Mouse (Mus musculus) G1E-ER4 (cell line): ENCODE data around the gene Fkbp15. TPM values are rescaled to one million over a fixed set of nuclear protein-coding genes. Genes with fewer than 3 reads are reported as not detected.

Experiments used
- GATA1 ChIP-seq: IDR thresholded peaks from one replicate; pipeline ENCODE4 v1.8.0; 2012; ENCODE audit warnings: low read length, inconsistent platforms
- polyA plus RNA-seq: library from polyadenylated mRNA; stranded (reverse); fragments of >175 nt; gene quantifications from 2 replicates; pipeline ENCODE4 v1.2.3, GENCODE M21; 2012

Gene Fkbp15
- polyA plus RNA-seq, 1 experiment: 15.9 TPM

DNA sequence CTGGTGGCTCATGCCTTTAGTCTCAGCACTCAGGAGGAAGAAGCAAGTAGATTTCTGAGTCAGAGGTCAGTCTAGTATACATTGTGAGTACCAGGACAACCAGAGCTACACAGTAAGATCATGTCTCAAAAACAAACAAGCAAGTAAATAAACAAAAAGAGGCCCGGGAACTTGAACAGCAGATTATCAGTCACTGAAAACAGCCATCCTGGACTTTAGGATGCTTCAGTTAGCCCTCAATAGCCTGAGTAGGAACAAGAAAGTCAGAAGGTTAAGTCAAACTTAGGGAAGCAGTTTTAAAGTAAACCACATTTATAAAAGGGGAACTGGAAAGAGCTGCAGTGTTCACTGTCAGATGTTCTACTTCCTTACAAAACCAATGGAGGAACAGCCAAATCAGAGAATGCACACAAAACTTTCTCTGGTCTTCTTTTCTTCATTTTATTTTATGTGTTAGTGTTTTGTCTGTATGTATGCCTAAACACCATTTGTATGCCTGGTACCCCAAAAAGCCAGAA, 2.7 kb downstream of the Fkbp15 start:
- TF ChIP-seq GATA1: no peak

DNA sequence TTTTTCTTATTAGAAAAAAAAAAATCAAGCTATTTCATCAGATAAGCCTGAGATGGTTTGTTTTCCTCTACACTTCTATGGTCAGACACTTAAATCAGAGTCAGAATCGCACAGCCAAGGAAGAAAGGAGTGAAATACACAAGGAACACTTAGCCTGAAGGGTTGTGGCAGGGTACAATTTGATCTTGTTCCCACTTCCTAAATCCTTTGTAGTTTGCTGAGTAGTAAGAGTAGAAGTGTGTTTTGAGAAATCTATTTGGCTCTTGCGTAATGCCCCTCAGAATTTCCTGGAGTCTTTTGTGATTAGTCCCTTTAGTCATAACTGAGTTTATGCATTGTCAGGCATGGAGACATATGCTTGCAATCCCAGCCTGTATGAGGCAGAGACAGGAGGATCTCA, 11.0 kb downstream of the Fkbp15 start:
- no peak for TF ChIP-seq GATA1

DNA sequence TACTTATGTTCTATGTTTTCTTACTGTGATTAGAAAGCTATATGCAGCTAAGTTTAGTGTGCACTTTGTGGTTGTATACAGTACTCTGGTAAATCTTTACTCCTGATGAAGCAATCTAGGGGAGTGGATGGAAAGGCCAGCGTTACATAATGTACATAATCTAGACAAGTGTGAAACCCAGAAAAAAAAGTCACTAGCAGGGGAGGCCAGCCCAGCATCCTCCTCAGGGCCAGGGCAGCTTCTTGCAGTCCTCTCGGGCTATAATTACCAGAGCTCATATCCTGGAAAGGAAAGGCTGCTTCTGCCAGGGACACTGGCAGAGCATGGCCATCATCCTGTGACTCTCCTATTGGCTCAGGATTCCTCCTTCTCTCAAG, 12.0 kb downstream of the Fkbp15 start:
- TF ChIP-seq GATA1: no peak

DNA sequence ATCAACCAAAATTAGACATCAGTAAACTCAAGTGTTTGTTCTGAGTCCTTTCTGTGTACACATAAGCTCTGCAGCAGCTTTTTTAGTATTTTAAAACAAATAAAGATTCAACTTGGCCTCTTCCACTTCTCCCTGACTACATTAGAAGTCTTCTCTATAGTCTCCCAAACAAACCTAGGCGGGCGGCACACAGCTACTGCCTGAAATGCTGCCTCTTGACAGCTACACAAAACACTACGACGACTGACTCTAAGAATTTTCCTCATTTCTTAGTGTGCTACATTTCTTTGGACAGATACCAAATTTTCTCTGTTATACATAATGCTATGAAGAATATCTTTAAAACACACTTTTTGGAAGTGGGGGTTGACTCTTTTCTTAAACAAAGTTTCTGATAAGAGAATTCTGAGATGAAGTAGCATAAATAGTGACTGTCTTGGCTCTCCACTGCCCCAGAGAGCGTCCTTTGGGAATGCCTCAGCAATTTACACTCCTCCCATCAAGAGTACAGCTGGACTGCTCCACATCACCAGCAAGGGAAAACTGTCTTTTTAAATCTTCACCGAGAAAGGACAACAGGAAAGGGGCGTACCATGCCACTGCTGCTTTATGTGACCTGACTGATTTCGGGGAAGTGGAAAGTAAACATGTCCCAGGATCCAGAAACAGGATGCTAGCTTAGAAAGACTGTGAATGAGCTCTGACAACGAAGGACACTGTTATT, 12.6 kb downstream of the Fkbp15 start:
- no peak for TF ChIP-seq GATA1

DNA sequence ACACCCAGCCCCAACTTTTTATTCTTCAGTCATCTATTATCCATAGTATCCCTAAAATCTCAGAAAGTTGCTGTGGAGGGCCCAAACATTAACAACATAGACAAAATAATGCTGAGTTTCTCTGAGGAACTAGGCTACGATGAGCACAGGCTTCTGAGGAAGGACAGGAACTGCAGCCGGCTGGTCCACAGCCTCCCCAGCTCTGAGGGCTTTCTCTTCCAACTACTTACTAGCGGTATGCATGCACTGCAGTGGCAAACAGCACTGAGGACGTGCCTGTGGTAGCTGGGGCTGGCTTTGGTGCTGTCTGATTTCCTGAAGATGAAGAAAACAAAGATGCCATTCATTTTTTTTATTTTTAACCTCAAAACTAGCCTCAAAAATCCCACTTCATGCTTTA, 14.5 kb downstream of the Fkbp15 start:
- no peak for TF ChIP-seq GATA1

DNA sequence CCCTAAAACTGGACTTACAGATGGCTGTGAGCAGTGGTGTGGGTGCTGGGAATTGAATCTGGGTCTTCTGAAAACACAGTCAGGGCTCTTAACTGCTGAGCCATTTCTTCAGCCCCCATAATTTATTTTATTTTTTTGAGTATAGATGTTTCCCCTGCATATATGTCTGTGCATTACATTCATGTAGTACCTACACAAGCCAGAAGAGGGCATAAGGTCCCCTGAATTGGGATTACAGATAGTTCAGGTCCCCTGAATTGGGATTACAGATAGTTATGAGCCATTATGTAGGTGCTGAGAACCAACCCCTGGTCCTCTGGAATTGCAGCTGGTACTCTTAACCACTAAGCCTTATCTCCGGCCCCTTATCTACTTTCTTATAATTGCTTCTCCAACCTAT, 16.3 kb downstream of the Fkbp15 start:
- TF ChIP-seq GATA1: no peak

DNA sequence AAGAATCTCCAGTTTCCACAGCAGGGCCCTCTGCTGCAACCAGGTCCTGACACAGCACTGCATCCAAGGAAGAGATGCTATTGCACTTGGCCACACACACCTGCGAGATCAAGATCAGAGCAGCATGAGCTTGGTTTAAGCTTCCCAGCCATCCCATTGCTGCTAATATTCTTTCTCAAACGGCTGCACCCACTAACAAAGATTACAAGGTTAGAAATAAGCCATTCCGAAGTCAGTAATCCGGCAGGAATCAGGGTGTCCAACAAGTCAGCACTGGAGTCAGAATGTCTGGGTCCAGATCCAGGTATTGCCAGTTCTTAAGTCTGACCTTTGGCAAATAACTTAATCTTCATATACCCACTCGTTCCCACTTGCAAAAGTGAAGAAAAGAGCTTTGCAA, 21.8 kb downstream of the Fkbp15 start:
- TF ChIP-seq GATA1: no peak

DNA sequence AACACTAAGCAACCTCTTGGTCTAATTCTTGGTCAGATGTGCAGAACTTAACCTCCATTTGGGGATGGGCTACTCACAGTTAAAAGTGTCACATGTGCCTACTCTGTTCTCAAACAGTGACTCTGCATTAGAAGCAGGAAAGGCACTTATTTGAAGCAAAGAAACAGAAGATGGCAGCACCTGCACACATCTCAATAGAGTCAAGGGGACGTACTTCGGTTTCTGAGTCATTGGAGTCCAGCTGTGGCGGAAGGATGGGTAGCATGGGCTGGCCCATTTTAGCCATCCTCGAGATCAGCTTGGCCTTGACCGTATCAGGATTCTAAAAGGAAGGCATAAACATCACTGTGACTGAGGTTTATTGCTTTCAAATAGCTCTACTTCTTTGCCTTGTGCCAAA, 28.4 kb downstream of the Fkbp15 start:
- TF ChIP-seq GATA1: no peak

DNA sequence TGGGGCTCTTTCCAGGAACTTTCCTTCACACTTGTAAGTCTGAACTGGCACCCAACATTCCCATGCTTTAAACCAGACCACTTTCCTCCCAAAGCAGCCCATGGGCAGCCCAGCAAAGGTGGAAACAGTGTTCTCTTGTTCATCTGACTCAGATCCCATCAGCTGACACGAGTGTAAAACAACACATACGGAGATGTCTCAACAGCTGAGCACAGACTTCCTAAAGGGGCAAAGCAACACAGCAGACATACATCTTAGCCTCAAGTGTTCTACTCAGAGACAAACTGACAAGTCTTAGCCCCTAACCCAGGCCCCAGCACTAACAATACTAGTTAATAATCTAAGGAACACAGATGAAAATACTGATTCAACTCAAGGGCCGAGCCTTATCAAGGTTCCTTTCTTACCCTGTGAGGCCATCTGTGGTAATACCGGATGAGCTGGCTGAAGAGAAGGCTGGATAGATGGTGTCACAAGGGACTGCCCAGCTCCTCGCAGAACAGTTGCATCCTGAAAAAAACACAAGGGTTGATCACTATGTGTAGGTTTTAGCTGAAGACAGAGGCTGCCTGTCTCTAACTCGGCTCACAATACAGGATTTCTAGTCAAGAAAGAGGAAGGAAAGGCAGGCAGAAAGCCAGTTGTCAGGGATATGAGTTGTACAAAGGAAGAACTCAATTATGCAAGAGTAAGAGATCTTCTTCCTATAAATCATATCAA, 31.2 kb downstream of the Fkbp15 start:
- TF ChIP-seq GATA1: no peak

DNA sequence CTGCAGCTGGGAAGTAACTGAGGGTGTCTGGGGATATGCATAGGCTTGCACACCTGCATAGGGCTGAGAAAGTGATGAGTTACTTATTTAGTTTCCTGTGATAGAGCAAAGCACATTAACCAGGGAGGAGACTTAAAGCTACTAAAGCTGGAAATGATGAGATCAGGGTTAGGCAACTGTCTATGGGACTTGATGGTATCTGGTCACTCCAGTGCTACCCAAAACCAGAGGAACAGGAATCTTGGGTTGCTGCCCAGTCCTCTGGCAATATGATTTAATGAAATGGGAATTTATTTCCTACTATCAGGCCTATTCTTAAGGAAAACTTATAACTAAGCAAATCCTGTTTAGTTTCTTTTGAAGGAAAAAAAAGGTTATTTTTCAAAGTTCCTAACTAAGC, 34.2 kb downstream of the Fkbp15 start:
- no peak for TF ChIP-seq GATA1

DNA sequence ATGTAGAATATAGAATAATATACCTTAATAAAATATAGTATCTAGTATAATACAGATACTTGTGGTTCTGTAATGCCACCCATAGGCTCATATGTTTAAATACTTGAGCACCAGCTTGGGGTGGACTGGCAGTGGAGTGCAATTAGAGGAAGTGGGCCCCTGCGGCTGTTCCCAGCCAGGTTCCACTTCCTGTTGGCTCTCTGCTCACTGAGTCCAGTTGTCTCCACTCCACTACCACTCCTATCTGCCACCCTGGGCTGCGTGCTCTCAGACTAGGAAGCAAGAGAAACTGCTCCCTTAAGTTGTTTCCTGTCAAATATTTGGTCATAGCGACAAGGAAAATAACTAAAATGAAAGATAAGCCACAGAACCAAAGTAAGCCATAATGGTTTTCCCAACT, 37.7 kb downstream of the Fkbp15 start:
- no peak for TF ChIP-seq GATA1

DNA sequence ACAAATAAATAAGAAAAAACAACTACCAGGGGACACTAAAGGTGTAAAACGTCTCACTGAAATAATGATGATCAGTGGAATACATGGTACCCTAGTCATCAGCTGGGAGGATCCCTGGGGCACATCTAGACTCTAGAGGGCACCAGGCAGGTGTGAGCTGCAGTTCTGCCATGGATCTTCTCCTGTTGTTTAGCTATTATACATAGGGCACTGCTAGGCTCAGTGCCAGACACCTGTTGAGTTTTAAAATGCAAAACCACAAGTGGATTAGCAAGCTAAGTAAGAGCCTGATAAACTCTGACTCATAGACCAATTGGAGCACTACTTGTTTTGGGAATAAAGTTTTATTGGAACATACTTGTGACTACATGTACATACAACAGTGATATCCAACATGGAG, 42.1 kb downstream of the Fkbp15 start:
- no peak for TF ChIP-seq GATA1

DNA sequence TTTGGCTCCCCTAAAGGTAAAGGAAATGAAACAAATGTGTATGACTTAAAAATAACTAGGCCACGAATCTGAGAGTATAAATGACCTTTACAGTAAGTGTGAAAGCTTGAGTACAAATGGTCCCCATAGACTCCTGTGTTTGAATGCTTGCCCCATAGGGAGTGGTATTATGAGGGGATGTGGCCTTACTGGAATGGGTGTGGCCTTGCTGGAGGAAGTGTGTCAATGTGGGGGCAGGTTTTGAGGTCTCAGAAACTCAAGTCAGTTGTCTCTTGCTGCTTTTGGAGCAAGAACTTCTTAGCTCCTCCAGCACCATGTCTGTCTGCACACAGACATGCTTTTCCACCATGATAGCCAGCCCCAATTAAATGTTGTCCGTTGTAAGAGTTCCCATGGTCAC, 43.9 kb downstream of the Fkbp15 start:
- TF ChIP-seq GATA1: no peak

DNA sequence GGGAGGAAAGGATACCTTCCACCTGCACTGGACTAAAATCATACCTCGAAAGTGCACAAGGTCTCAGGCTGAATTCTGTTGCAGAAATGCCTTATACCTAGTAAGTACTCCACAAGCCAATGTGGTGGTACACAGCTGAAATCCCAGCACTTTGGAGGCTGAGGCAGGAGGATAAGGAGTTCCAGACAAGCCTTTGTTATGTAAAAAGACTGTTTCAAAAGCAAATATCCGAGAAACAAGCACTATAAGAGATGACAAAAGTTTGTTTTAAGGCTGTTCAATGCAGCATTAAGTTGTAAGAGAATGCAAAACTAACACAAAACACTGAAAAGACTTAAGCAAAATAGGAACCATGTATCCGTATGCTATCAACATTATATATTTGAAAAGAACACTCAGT, 45.8 kb downstream of the Fkbp15 start:
- TF ChIP-seq GATA1: no peak

DNA sequence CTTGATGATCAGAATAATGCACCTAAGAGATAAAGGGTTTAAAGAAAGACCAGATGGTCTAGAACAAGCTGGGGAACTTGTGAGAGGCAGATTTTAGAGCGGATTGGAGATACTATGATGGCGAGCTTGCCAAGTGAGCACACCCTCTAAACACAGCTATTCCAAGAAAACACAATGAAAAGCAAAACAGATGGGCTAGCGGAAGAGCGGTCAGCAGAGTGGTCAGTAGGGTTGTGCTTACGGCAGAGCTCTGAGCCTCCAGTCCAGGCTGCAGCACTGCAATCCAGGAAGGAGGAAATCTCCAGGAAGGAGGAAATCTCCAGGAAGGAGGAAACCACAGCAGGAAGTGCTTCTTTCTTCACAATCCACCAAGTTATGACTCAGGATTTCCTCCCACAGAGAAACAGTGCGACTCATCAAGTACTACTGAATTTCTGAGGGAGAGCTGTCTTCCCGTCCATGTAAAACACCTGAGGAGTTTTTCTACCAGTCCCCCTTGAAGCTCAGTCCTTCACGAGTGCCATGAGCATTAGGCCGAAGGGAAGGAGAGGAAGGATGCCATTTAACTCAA, 46.6 kb downstream of the Fkbp15 start:
- no peak for TF ChIP-seq GATA1

DNA sequence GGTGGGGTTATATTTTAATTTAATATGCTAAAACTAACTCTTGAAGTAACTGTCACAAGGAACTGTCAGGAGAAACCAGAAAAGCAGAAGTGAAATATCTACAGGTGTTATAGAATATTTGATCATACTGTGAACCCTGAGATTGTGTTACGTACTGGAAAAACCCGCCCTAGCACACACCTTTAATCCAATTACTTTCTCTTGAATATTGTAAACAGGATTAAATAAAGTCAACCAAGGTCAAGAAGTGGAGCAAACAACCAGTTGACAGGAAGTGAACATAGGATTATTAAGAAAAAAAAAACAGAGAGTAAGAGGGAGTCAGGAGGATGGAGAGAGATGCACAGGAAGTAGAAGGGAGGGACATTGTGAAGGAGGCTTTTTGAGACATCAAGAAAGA, 47.5 kb downstream of the Fkbp15 start:
- no peak for TF ChIP-seq GATA1

DNA sequence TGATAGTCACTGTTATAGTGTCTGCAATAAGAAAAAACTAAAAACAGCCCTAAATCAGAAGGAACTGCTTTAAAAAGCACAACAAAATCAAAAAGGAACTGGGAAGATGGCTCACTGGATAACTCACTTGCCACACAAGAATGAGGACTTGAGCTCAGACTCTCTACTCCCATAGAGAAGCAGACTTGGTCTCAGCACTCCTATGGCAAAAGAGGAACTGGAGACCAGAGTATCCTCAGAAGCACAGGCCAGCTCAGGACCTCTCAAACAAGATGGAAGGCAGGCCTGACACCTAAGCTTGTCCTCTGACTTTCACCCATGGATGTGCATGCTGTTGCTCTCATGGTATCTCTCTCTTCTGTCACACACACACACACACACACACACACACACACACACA, 51.9 kb downstream of the Fkbp15 start:
- no peak for TF ChIP-seq GATA1
